Mouse (Mus musculus): ENCODE measurements around the gene Gm20696.

DNA sequence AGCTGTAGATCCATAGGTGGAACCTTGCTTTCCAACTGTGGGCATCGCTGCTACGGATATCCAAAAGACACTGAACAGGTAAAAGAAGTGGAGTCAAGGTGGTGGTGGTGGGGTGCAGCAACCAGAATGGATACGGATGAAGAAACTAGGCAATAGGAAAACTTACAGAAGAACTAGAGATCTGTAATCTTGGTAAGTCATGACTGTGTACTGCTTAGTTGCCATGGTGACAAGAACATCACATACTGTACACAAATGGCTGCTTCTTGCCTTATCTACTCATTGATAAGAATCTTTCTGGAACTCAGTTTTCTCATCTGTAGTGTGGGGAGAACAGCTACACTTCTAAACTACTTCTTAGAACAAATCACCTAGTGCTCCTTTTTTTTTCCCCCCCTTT is 446.1 kb downstream of the Gm20696 start:
- TF ChIP-seq POLR2A (IDR thresholded peaks at IDR 0.05; ENCODE audit: low read depth, low read length): no peak
- no peak for TF ChIP-seq ELF1 (IDR thresholded peaks at IDR 0.05; ENCODE audit: low read depth, low read length)
- no peak for TF ChIP-seq EP300 (IDR thresholded peaks at IDR 0.05; ENCODE audit: low read length)
- no peak for TF ChIP-seq CTCF (conservative IDR thresholded peaks at IDR 0.05 in 1 of 2, IDR thresholded peaks at IDR 0.05 in 1 of 2; ENCODE audit: low read depth in 2 of 2, low read length in 2 of 2)
- TF ChIP-seq TCF12 (IDR thresholded peaks at IDR 0.05; ENCODE audit: low read depth, low read length): no peak
- TF ChIP-seq ZNF384 (IDR thresholded peaks at IDR 0.05; ENCODE audit: low read depth, low read length): no peak
- TF ChIP-seq POLR2AphosphoS2 (IDR thresholded peaks at IDR 0.05; ENCODE audit: low read depth, low read length): no peak
- TF ChIP-seq HCFC1 (IDR thresholded peaks at IDR 0.05; ENCODE audit: low read depth, low read length): no peak
- no peak for TF ChIP-seq GABPA (IDR thresholded peaks at IDR 0.05; ENCODE audit: insufficient replicate concordance, low read depth, low read length)
- no peak for TF ChIP-seq MAFK (IDR thresholded peaks at IDR 0.05; ENCODE audit: insufficient replicate concordance, low read length)
- no peak for TF ChIP-seq BHLHE40 (IDR thresholded peaks at IDR 0.05; ENCODE audit: low read depth, low read length)
- TF ChIP-seq MEF2A (IDR thresholded peaks at IDR 0.05; ENCODE audit: borderline replicate concordance, low read depth, low read length): no peak
